Mouse (Mus musculus) frontal cortex, postnatal 14 days (tissue): ENCODE data around the gene Ccdc162.

Experiments
- DNase-seq, 2 experiments: peaks; one replicate each; pipeline ENCODE4 v3.0.0; 2022; ENCODE audit warnings: low spot score in 2 of 2

The Ccdc162 gene

GRCm38 (mm10) chr10:41716029-41716897, at the start of gene Ccdc162:
Gene Ccdc162, minus strand, starts transcription at chr10:41716634.
- no peak for DNase-seq

GRCm38 (mm10) chr10:41765586-41765985, 49.2 kb upstream of the Ccdc162 start:
- no peak for DNase-seq

GRCm38 (mm10) chr10:41763741-41764385, 47.4 kb upstream of the Ccdc162 start:
- no peak for DNase-seq

GRCm38 (mm10) chr10:41760866-41761265, 44.4 kb upstream of the Ccdc162 start:
- no peak for DNase-seq

- no peak for DNase-seq
Observed at GRCm38 (mm10) chr10:41758041-41758440, 41.6 kb upstream of the Ccdc162 start.

- no peak for DNase-seq
Observed at GRCm38 (mm10) chr10:41757226-41757625, 40.8 kb upstream of the Ccdc162 start.

GRCm38 (mm10) chr10:41751867-41752480, 35.5 kb upstream of the Ccdc162 start:
- no peak for DNase-seq

- no peak for DNase-seq
Observed at GRCm38 (mm10) chr10:41749306-41749705, 32.9 kb upstream of the Ccdc162 start.

GRCm38 (mm10) chr10:41746554-41746953, 30.1 kb upstream of the Ccdc162 start:
- DNase-seq, result peak; percentile 23 to 53

- no peak for DNase-seq
Observed at GRCm38 (mm10) chr10:41744006-41744405, 27.6 kb upstream of the Ccdc162 start.

- DNase-seq, result no peak
Observed at GRCm38 (mm10) chr10:41740221-41740620, 23.8 kb upstream of the Ccdc162 start.

GRCm38 (mm10) chr10:41737245-41737644, 20.8 kb upstream of the Ccdc162 start:
- DNase-seq, result no peak

GRCm38 (mm10) chr10:41735398-41735797, 19.0 kb upstream of the Ccdc162 start:
- no peak for DNase-seq

- no peak for DNase-seq
Observed at GRCm38 (mm10) chr10:41733214-41733613, 16.8 kb upstream of the Ccdc162 start.

GRCm38 (mm10) chr10:41731932-41732331, 15.5 kb upstream of the Ccdc162 start:
- DNase-seq, result no peak

GRCm38 (mm10) chr10:41730746-41731145, 14.3 kb upstream of the Ccdc162 start:
- DNase-seq, result no peak

- DNase-seq, result no peak
Observed at GRCm38 (mm10) chr10:41726215-41726614, 9.8 kb upstream of the Ccdc162 start.

GRCm38 (mm10) chr10:41719587-41719986, 3.2 kb upstream of the Ccdc162 start:
- no peak for DNase-seq

- no peak for DNase-seq
Observed at GRCm38 (mm10) chr10:41715557-41715956, 877 bp downstream of the Ccdc162 start.

- no peak for DNase-seq
Observed at GRCm38 (mm10) chr10:41711467-41711866, 5.0 kb downstream of the Ccdc162 start.

GRCm38 (mm10) chr10:41710773-41711172, 5.7 kb downstream of the Ccdc162 start:
- DNase-seq, result no peak

GRCm38 (mm10) chr10:41709341-41709740, 7.1 kb downstream of the Ccdc162 start:
- DNase-seq, result no peak

- no peak for DNase-seq
Observed at GRCm38 (mm10) chr10:41699669-41700068, 16.8 kb downstream of the Ccdc162 start.
